Mouse (Mus musculus) induced T-regulatory cell, adult 2 months (primary cell): ENCODE data around the gene Stx5a.
A peak's percentile ranks its signal among the peaks of the same experiment; 100 is the strongest.

Source experiments
- DNase-seq: peaks from one replicate; pipeline ENCODE4 v3.0.0-alpha.2; 2012; ENCODE audit warnings: low read depth

Gene Stx5a

DNA sequence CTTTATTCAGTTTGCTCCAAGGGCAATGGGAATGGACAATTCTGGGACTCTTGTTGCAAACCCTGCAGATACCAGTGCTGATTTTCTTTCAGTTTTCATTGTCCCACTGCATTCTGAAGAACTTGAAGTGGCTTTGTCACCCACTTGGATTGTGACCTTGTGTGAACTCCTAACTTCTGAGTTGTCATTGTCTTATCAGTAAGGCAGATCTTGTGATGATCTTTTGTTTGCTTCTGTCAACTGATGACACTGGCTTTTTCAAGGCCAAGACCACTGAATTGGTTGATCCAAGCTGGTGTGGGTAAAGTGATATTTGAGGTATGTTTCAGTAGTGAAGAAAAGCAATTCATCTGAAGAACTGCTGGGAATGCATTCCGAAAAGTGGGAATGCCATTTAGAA lies 4.2 kb downstream of the Stx5a start:
- no peak for DNase-seq

DNA sequence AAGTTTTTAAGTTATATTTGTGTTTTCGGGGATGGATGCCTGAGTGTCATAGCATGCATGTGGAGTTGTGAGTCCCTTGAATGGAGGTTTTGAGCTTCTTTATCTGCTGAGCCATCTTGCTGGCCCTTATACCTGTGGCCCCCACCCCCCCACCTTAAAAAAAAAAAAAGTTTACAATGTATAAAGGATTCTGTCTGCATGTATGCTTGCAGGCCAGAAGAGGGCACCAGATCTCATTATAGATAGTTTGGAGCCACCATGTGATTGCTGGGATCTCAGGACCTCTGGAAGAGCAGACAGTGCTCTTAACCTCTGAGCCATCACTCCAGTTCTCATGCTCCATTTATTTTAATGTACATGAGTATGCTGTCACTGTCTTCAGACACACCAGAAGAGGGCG lies 6.2 kb downstream of the Stx5a start:
- peak; percentile 56 for DNase-seq

DNA sequence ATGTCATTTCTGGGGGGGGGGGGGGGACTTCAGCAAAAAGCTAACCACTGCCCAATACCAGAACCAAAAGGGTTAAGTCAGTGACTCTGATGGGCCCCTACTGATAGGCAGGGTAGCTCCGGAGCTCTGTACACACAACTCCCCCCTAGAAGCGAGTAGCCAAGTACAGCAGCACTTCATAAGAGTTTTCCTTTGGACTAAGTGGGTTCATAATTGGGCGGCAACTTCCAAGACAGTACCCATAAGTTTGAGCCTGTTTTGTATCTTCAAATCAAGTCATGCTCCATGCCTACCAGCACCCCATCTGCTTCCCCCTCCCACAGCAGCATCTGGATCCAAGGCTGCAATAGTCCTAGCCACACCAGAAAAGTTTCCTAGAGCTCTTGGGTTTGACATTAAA lies 14.4 kb downstream of the Stx5a start:
- no peak for DNase-seq

DNA sequence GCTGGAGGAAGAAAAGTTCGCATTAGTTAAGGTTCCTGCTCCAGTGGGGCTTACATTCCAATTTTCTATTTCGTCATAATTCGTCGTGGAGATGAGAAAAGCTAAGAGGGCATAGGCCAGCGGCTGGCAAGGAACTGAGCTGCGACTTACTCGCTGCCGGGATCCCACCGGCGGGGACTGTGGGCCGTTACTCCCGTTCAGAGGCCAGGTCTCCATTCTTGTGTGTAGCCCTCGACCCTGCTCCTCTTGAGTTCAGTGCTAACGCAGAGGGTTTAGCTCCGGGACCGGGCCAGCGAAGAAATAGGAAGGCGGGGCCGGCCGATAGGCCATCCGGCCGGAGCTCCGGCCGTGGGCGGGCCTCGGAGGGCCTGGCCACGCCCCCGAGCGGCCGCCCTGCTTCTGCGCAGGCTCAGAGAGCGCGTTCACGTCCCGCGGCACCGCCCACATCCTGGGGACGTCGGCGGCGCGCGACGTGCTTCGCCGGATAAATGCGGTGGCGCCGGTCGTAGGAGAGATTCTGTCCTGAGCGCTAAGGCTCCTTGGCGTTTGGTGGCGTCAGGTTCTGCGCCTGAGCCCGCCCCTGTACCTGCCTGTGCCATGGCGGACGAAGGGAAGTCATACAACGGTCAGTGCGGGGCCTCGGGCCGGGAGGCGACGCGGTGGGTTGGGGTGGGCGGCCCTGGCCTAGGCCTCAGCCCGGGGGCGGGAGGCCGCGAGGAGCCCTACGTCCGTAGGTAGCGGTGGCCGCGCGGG lies 15.6 kb downstream of the Stx5a start, which contains the start of gene Nxf1:
Gene Nxf1 (plus strand): TSS at position 439 of the 753 bp plus-strand sequence.
- peak; percentile 97 for DNase-seq

DNA sequence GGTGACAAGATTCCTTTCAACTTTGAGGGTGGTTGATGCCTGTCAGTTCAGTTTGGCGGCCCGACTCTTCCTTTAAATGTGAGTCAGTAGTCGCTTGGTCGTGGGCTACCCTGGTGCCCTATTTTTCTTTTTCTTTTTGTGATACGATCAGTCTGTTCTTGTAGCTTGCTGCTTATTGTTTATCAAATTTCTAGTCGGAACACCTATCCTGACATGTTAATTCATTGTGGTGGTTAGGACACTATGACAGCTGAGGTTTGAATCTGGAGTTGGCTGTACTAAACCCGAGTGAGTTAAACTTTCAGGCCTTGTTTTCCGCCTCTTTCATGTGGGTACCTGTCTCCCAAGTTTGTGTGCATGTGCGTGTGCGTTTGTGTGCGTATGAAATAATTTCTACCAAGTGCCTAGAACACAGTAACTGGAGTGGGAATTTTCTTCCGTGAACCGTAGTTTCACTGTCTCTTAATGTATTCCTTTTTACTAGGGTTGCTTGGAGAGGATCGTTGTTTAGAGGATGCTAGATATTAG lies 16.3 kb downstream of the Stx5a start:
- DNase-seq, result peak; percentile 66

DNA sequence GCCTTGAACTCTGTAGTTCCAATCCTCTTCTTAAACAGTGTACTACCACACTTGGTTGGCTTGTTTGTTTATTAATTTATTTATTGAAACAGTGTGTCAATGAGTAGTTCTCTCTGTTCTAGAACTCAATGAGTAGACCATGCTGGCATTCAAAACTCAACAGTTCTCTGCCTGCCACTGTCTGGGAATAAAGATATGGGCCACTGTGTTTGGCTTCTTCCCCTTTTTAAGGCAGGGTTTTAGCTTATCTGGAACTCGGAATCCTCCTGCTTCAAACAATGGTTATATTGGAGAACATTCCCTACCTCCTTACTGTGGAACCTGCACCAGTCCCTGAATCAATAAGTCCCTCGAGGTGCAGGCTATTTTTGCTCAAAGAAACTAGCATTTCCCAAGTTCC lies 17.7 kb downstream of the Stx5a start:
- no peak for DNase-seq

DNA sequence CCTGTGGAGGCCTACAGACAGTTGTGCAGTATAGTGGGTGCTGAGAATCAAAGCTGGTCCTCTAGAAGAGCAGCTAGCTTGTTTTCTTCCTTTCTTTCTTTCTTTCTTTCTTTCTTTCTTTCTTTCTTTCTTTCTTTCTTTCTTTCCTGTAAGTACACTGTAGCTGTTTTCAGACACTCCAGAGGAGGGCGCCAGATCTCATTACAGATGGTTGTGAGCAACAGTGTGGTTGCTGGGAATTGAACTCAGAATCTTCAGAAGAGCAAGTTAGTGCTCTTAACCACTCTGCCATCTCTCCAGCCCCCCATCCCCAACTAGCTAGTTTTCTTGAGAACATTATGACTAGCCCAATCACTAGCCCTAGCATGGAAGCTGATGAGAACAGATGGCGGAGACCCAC lies 19.5 kb downstream of the Stx5a start:
- peak; percentile 52 for DNase-seq

DNA sequence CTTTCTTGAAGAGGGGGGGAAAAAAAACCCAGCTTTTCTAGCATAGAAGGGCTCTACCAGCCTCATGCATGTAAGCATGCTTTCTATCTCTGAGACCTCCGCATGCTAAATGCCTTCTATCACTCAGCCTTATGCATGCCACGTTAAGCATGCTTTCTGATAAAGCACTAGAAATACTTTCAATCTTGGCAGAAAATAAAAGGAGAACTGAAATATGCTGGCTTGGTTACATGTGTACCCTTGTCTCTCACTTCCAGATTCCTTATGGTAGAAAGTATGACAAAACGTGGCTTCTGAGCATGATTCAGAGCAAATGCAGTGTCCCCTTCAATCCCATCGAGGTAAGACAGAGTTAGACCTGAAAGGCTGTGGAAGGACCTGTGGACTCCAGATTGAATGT lies 22.1 kb downstream of the Stx5a start:
- DNase-seq, result no peak

DNA sequence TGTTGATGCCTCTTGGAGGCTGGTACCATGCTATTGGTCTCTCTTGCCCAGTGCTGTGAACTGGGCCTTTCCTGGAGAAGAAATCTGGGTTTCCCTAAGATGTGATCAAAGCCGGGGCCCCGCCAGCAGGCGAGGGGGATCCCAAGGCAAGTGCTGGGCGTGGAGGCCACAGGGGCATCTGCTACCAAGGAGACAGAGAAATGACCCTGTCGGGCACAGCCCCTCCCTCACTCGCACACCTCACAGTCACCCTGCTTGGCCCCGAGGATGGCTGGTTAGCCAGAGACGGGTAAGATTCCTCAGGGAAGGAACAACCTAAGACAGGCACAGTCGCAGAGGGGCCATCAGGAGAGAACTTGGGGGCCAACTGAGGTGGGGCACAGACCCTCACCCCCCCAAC lies 24.3 kb downstream of the Stx5a start:
- no peak for DNase-seq

DNA sequence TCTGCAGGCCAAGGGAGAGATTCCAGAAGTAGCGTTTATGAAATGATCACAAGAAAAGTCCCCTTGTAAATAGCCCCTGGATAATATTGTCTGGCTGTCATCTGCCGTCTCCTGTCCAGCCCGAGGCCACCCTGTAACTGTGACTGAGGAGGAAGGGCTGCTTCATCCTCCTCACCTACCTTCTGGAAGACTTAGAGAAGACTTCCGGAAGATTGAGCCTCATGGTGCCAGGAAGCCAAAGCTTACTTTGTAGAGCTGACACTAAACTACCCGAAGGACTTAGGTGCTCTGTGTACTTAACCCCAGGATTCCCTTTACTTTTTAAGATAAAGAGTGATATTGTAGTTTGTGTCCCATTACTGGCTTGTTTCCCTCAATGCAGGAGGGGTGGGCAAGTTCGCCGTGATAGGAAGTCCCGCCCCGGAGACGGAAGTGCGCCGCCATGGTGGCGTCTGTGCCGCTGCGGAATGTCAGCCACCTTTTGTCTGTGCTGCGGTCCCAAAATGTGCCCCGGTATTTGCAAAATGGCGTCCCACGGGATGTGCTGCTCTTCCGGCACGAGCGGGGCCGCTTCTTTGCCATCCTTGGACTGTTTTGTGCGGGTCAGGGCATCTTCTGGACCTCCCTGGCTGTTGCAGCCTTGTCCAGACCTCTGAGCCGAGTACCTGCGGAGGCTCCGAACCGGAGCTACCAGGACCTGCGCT lies 29.5 kb downstream of the Stx5a start, which contains the start of gene Tmem223:
Gene Tmem223 (plus strand): TSS at position 430 of the 704 bp plus-strand sequence.
- peak; percentile 91 for DNase-seq

DNA sequence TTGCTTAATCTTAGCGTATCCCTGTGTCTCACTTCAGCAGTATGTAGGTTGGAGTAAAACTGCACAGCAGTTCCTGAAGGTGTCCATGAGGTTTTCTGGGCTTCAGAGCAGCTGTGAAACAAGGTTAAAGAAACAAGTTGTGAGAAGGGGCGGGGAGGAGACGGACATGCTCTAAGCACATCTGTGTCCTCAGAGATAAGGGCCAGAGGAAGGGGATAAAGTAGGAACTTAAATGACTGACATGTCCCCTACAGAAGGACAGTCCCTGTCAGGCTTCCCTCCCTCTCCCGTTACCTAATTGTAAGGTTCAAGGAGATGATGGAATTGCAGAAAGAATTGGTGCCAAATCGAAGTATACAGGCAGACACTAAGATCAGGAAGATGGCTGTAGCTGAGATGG lies 31.8 kb downstream of the Stx5a start:
- no peak for DNase-seq

DNA sequence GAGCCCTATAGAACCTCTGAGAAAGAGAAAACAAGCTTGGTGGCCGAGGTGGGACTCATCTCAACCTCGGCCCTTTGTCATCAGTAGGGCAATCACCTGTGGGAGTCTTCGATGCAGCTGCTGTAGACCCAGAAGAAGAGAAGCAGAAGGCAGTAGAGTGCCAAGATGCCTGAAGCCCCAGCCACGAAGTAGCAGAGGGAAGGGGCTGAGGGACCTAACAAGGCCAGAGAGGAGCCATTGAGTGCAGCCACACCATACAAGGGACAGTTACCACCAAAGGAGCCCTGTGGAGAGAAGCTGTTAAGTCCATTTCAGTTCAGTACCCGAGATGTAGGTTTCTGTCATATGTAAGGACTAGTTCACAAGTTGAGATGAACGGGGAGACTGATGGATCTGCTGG lies 32.2 kb downstream of the Stx5a start:
- no peak for DNase-seq

DNA sequence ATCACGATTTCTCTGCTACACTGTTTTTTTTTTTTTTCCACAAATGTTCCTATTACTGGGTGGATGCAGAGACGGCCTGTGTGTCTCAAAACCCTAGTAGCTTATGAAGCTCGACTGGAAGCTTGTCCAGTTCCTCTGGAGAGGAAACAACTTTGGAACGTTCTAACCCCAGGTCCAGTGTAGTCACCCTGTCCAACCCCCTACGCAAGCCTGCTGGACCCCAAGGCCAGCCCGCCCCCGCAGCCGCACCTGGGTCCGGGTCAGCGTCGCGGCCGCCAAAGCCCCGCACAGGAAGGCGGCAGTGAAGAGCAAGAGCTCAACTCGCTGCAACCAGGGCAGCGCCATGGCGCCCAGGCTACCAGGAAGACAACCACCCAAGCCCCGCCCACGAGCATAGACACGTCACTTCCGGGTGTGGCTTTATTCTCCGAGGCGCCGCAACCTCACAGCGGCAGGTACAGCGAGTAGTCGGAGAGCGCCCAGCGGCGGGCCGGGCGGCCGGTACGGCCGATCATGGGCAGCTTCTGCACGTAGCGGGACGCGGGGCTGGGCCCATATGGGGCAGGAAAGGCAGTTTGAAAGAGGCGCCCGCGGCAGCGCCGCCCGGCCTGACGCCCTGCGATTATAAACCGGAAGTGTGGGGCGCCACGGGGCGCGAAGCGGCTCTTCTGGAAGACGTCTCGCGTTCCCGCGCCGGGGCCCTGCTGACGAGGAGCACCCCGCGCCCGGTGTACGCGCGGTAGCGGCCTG lies 33.0 kb downstream of the Stx5a start, which contains the start of gene Tmem179b:
Gene Tmem179b (minus strand): TSS at position 382 of the 750 bp plus-strand sequence.
- peak; percentile 99 for DNase-seq

DNA sequence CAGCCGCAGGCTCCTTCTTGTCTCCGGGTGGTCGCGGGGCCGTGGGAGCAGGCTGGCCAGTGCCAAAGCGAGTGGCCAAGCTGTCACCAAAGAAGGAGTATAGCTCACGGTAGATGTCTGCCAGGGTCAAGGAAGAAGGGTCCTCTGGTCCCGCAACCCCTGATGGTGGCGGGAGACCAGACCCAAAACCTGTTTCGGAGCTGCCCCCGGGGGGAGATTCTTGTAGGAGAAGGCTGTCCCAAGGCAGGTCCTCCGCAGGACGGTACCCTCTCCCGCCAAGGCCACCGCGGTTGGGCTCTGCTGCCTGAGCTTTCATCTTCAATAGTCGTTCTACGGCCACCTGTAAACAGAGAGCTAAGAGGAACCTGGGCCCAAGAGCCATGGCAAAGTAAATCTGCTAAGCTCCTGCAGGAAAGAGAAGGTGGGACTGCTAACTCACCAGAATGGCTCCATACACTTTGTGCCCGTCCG lies 33.8 kb downstream of the Stx5a start:
- no peak for DNase-seq

DNA sequence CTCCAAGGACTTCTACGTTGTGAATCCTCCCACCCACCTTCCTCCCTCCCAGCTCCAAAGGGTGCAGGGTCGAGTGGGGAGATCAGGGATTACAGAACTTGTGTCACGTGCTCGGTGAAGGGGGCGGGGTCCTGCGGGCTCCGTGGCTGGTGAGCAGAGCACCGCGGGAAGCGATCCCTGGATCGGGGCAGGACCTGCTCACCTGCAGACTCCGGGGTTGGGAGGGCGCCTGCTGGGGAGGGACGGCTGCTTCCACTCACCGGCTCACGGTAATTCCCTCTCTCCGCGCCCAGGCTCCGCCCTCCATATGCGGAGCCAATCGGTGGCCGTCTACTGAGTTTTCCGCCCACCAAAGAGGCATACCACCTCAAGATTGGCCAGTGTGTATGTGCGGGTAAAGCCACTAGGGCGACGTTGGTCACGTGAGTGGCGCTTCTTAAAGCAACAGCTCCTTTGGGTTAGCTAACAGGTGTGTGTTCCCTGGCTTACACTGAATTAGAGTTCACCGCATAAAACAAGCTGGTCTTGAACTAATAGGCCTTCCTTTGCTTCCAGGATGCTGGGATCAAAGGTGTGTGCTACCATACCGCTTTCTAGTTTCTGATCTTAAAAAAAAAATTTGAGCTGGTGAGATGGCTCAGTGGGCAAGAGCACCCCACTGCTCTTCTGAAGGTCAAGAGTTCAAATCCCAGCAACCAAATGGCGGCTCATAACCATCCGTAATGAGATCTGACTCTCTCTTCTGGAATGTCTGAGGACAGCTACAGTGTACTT lies 45.0 kb downstream of the Stx5a start, which contains the start of gene Taf6l:
Gene Taf6l (minus strand): TSS at position 410 of the 774 bp plus-strand sequence.
- DNase-seq, result peak; percentile 97

DNA sequence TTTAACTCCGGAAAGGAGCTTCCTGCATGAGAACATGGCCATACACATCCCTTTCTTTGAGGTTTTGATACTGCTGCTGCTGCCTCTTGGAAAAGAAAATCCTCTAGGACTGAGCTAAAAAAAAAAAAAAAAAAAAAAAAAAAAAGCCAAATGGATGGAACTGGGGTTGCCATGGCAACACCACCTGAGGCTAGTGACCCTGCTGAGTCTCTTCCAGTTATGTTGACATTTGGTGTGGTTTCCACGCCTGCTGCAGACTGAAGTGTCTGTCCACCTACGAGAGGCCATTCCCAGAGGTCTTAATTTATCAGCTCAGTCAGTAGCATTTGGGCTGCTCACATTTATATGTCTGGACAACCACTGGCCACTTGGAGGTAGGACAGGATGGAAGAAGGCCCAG lies 47.3 kb downstream of the Stx5a start:
- no peak for DNase-seq

DNA sequence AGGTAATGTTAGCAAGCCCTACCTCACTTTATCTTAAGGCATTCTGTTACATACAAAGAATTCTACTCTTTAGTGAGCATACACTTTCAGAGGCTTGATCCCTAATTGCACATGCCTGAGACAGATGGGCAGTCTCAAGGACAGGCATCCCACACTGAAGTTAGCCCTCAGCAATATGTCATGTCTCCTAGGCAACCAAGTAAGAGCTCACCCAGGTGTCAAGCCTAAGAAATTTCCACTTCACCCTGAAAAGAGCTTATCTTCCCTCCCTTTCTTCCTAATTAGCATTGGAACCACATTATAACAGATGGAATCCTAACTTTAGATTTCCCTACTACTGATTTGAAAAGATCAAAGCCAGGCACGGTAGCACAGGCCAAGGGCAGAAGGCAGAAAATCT lies 48.0 kb downstream of the Stx5a start:
- DNase-seq, result no peak

DNA sequence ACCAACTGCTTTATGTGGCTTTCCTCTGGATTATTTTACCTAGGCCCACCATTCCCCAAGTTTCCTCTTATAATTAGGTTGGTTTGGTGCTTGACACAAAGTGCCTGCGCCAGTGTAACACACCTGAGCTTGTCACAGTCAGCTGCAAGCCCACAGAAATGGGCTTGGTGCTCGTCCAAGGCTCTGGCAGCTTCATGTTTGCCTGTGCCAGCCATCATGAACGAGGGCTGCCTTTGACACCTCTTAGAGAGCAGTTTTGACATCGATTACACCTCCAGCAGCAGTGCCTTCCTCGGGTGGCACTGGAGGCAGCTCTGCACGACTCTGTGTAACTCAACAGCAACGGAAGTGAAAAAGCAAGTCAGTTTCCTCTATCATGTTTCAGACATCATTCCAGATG lies 49.0 kb downstream of the Stx5a start:
- no peak for DNase-seq

DNA sequence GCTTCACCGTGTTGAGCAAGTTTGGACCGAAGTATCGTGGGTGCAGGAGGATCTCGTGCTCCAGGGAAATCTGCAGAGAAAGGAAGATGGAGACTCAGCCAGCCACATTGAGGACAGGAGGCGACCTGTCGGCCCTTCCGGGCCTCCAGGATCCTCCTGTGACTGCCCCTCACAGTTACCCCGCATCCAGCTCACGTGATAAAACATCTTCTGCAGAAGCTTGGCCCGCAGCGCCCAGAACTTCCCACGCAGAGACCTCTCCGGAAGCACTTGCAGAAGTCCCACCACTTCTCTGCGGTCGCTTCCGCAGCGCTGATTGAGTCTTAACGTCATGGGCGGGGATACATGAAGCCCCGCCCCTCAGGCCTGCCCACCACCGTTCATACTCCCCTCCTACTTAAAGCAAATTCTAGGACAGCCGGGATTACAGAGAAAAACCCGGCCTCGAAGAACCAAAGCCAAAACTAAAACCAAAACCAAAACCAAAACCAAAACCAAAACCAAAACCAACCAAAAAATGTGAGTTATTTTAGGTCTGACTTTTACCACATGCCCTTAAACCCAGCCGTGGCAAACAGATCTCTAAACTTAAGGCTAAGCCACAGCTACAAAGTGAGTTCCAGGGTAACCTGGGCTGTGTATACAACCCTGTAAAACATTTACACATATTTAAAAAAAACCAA lies 57.2 kb downstream of the Stx5a start, which contains the start of gene Polr2g:
Gene Polr2g (minus strand): TSS at position 314 of the 683 bp plus-strand sequence.
- peak; percentile 96 for DNase-seq

DNA sequence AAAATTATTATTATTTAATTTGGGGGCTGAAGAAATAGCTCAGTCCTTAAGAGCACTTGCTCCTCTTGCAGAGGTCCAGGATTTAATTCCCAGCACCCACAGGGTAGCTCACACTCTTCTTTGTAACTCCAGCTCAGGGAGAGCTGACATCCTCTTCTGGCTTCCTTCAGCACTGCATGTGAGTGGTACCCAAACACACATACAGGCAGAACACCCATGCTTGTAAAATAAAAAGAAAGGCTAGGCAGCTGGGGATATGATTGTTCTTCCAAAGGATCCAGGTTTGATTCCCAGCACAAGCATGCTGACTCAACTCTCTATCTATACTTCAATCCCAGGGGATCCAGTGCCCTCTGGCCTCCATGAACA lies 57.7 kb downstream of the Stx5a start:
- no peak for DNase-seq
